Mouse (Mus musculus): Measurements from ENCODE around the gene Agpat2. TPM values are rescaled to one million over a fixed set of nuclear protein-coding genes. Genes with fewer than 3 reads are reported as not detected.

The Agpat2 gene
- 20.4 and 28.9 TPM in 2 replicates for polyA plus RNA-seq (2016; fragmentation: Nextera tagmentation; extraction: Ambion mirVana)

- under 1% methylated on average over 96 of the region's 103 CpGs for WGBS
- Histone ChIP-seq H3K9me3 (no peaks in the 10 kb centered on the region), H3K27me3 (ENCODE audit: insufficient read depth, poor library complexity, severe bottlenecking) (peaks cover 12% of the 10 kb centered on the region), H3K36me3 (no peaks in the 10 kb centered on the region), H3K4me1 (peaks cover 46% of the 10 kb centered on the region), H3K4me3 (peak within 1 kb of the TSS; percentile 78), H3K27ac (peak within 1 kb of the TSS; percentile 90)
- DNase-seq (ENCODE audit: low spot score) = peak; percentile 91
Observed at GRCm38 (mm10) chr2:26603720-26604671, at the start of gene Agpat2. Gene Agpat2, minus strand, starts transcription at chr2:26604417.

GRCm38 (mm10) chr2:26646643-26647293, 42.6 kb upstream of the Agpat2 start:
- H3K4me3 ChIP-seq = peak overlapping the region; percentile 15; the same call in 1 of the 2 replicates
- WGBS = 27% methylated on average over 3 of the region's 3 CpGs
- no peaks in the 10 kb centered on the region for H3K9me3 ChIP-seq
- peak; percentile 94 for DNase-seq (ENCODE audit: low spot score)
- peaks cover 7% of the 10 kb centered on the region; the same call in 1 of the 2 replicates for H3K4me1 ChIP-seq
- H3K27me3 ChIP-seq (ENCODE audit: insufficient read depth, poor library complexity, severe bottlenecking) = peaks cover 6% of the 10 kb centered on the region; the same call in 1 of the 2 replicates
- H3K27ac ChIP-seq = no peak overlapping the region
- H3K36me3 ChIP-seq = no peaks in the 10 kb centered on the region

GRCm38 (mm10) chr2:26643942-26644341, 39.7 kb upstream of the Agpat2 start:
- peaks cover 15% of the 10 kb centered on the region for H3K4me1 ChIP-seq

GRCm38 (mm10) chr2:26641006-26641647, 36.9 kb upstream of the Agpat2 start:
- Histone ChIP-seq H3K27me3 (ENCODE audit: insufficient read depth, poor library complexity, severe bottlenecking) (no peaks in the 10 kb centered on the region), H3K4me1 (peaks cover 35% of the 10 kb centered on the region), H3K4me3 (no peak overlapping the region), H3K27ac (no peak overlapping the region), H3K36me3 (peaks cover 31% of the 10 kb centered on the region), H3K9me3 (no peaks in the 10 kb centered on the region)
- WGBS = 67% methylated on average over 7 of the region's 7 CpGs
- no peak for DNase-seq (ENCODE audit: low spot score)

More at GRCm38 (mm10) chr2:26643942-26644341, 39.7 kb upstream of the Agpat2 start:
- Histone ChIP-seq H3K27ac (no peak overlapping the region), H3K4me3 (no peak overlapping the region), H3K9me3 (no peaks in the 10 kb centered on the region), H3K36me3 (peaks cover 3% of the 10 kb centered on the region), H3K27me3 (ENCODE audit: insufficient read depth, poor library complexity, severe bottlenecking) (peaks cover 6% of the 10 kb centered on the region; the same call in 1 of the 2 replicates)
- no peak for DNase-seq (ENCODE audit: low spot score)
- 60% methylated on average over 2 of the region's 2 CpGs for WGBS

- WGBS = 4% methylated on average over 49 of the region's 49 CpGs
- peaks cover 41% of the 10 kb centered on the region for H3K36me3 ChIP-seq
- no peaks in the 10 kb centered on the region for H3K27me3 ChIP-seq (ENCODE audit: insufficient read depth, poor library complexity, severe bottlenecking)
- H3K4me3 ChIP-seq = peak overlapping the region; percentile 86
- H3K9me3 ChIP-seq = no peaks in the 10 kb centered on the region
- peak overlapping the region; percentile 94 for H3K27ac ChIP-seq
- peak; percentile 96 for DNase-seq (ENCODE audit: low spot score)
- peaks cover 41% of the 10 kb centered on the region for H3K4me1 ChIP-seq
Observed at GRCm38 (mm10) chr2:26639838-26640830, 35.9 kb upstream of the Agpat2 start.

GRCm38 (mm10) chr2:26639083-26639482, 34.9 kb upstream of the Agpat2 start:
- peak overlapping the region; percentile 69 for H3K27ac ChIP-seq

GRCm38 (mm10) chr2:26638572-26638971, 34.4 kb upstream of the Agpat2 start:
- DNase-seq (ENCODE audit: low spot score) = no peak
- peaks cover 41% of the 10 kb centered on the region for H3K4me1 ChIP-seq
- no peaks in the 10 kb centered on the region for H3K9me3 ChIP-seq
- peak overlapping the region; percentile 86 for H3K4me3 ChIP-seq
- WGBS = 75% methylated on average over 5 of the region's 5 CpGs
- H3K27ac ChIP-seq = 0 out of 2 replicates have a peak overlapping the region, but pooled peaks have one; percentile 69
- peaks cover 54% of the 10 kb centered on the region for H3K36me3 ChIP-seq
- H3K27me3 ChIP-seq (ENCODE audit: insufficient read depth, poor library complexity, severe bottlenecking) = no peaks in the 10 kb centered on the region

More at GRCm38 (mm10) chr2:26639083-26639482, 34.9 kb upstream of the Agpat2 start:
- no peak for DNase-seq (ENCODE audit: low spot score)
- H3K4me3 ChIP-seq = peak overlapping the region; percentile 86
- no peaks in the 10 kb centered on the region for H3K9me3 ChIP-seq
- peaks cover 45% of the 10 kb centered on the region for H3K4me1 ChIP-seq
- 15% methylated on average over 8 of the region's 8 CpGs for WGBS
- no peaks in the 10 kb centered on the region for H3K27me3 ChIP-seq (ENCODE audit: insufficient read depth, poor library complexity, severe bottlenecking)
- peaks cover 50% of the 10 kb centered on the region for H3K36me3 ChIP-seq

GRCm38 (mm10) chr2:26638039-26638438, 33.8 kb upstream of the Agpat2 start:
- WGBS = 70% methylated on average over 5 of the region's 5 CpGs
- H3K4me1 ChIP-seq = peaks cover 41% of the 10 kb centered on the region
- no peaks in the 10 kb centered on the region for H3K9me3 ChIP-seq
- H3K27me3 ChIP-seq (ENCODE audit: insufficient read depth, poor library complexity, severe bottlenecking) = no peaks in the 10 kb centered on the region
- H3K36me3 ChIP-seq = peaks cover 54% of the 10 kb centered on the region
- peak overlapping the region; percentile 86 for H3K4me3 ChIP-seq
- no peak for DNase-seq (ENCODE audit: low spot score)
- no peak overlapping the region for H3K27ac ChIP-seq

GRCm38 (mm10) chr2:26637316-26637932, 33.2 kb upstream of the Agpat2 start:
- H3K36me3 ChIP-seq = peaks cover 54% of the 10 kb centered on the region
- H3K4me1 ChIP-seq = peaks cover 46% of the 10 kb centered on the region
- 79% methylated on average over 4 of the region's 4 CpGs for WGBS
- H3K27ac ChIP-seq = no peak overlapping the region
- 0 out of 2 replicates have a peak overlapping the region, but pooled peaks have one; percentile 16 for H3K4me3 ChIP-seq
- no peaks in the 10 kb centered on the region for H3K9me3 ChIP-seq
- no peak for DNase-seq (ENCODE audit: low spot score)
- no peaks in the 10 kb centered on the region for H3K27me3 ChIP-seq (ENCODE audit: insufficient read depth, poor library complexity, severe bottlenecking)

GRCm38 (mm10) chr2:26636325-26636635, 32.1 kb upstream of the Agpat2 start:
- no peaks in the 10 kb centered on the region for H3K9me3 ChIP-seq
- no peak overlapping the region for H3K27ac ChIP-seq
- no peak for DNase-seq (ENCODE audit: low spot score)
- H3K36me3 ChIP-seq = peaks cover 54% of the 10 kb centered on the region
- peaks cover 46% of the 10 kb centered on the region for H3K4me1 ChIP-seq
- no peaks in the 10 kb centered on the region for H3K27me3 ChIP-seq (ENCODE audit: insufficient read depth, poor library complexity, severe bottlenecking)
- no peak overlapping the region for H3K4me3 ChIP-seq
- WGBS = 64% methylated on average over 2 of the region's 2 CpGs

- Histone ChIP-seq H3K4me3 (no peak overlapping the region), H3K27ac (0 out of 2 replicates have a peak overlapping the region, but pooled peaks have one; percentile 3), H3K9me3 (no peaks in the 10 kb centered on the region), H3K27me3 (ENCODE audit: insufficient read depth, poor library complexity, severe bottlenecking) (peaks cover 4% of the 10 kb centered on the region; the same call in 1 of the 2 replicates), H3K4me1 (peaks cover 46% of the 10 kb centered on the region), H3K36me3 (peaks cover 54% of the 10 kb centered on the region)
- no peak for DNase-seq (ENCODE audit: low spot score)
- 65% methylated on average over 21 of the region's 21 CpGs for WGBS
Observed at GRCm38 (mm10) chr2:26635489-26636324, 31.5 kb upstream of the Agpat2 start.
